Mouse (Mus musculus) A20 (cell line): ENCODE results near the gene Gm28035.
A peak's percentile ranks its signal among the peaks of the same experiment; 100 is the strongest.

Experiments used
- DNase-seq: peaks from one replicate; pipeline ENCODE4 v3.0.0-alpha.2; 2011; ENCODE audit warnings: low read depth, low spot score

Gm28035 gene

GRCm38 (mm10) chr2:30240267-30240666 is at the start of gene Gm28035:
Gm28035 (plus strand) TSS chr2:30240567.
- DNase-seq: no peak

DNA sequence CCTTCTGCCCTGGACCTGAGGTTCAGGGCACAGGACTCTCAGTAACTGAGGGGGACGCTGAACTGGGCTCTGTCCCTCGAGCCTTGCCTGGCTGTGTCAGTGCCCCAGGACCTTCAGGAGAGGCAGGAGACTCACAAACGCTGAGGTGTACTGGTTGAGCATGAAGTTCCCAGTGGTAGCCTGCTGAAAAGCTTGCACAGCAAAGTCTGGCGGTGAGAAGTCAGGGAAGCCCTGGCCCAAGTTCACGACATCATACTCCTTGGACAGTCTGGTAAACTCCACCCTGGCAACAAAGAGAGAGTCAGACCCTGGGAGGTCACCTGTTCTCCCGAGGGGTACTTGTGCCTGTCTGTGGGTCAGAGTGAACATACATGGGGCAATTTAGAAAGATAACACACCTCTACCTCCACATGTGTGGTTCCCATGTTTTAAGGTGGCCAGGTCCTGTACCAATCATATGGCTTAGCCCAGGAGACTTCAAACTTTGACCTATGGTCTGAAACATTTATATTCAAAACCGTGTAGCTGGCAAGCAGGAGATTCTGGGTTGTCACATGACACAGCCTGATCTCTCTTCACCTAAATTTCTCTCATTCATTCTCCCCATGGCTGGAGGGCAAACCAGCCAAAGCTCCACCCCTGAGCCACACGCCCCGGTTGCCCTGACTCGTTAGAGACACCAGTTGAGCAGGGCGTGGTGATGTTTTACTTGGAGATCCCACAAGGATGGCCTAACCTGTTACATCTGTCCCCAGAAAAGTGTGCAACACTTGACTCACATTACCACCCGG is 48.4 kb upstream of the Gm28035 start:
- DNase-seq: no peak

- DNase-seq: no peak
Measured at GRCm38 (mm10) chr2:30194656-30195055, 45.7 kb upstream of the Gm28035 start.

DNA sequence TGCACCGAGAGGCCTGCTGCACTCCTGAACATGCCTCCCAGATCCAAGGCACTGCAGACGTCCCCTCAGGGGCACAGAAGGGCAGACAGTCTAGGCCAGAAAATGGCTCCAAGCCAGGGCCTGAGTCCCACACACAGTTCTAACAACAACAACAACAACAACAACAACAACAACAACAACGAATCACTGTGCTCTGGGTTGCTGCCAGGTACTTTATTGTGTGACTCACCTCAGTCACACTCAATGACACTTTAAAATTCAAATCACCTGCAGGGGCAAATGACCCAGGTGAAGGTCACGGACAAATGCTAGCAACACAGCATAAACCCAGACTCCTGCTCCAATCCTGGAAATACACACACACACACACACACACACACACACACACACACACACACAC is 42.3 kb upstream of the Gm28035 start:
- DNase-seq: no peak

DNA sequence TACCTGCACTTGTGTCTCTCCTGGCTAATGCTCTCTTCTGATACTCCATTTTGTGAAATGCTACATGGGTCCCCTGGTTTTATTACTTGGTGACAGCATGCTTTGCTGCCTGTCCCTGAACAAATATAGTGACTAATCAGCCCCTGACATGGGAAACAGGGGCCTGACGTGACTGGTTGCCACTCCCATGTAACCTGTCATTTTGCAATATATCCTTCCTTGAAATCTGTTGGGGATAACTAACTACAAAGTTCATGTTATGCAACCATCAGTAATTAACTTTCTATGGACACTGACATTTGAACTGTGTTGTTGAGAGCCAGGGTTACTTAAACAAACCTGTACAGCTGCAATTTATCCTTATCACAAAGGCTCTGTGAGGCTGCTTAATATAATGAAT is 40.4 kb upstream of the Gm28035 start:
- no peak for DNase-seq

DNA sequence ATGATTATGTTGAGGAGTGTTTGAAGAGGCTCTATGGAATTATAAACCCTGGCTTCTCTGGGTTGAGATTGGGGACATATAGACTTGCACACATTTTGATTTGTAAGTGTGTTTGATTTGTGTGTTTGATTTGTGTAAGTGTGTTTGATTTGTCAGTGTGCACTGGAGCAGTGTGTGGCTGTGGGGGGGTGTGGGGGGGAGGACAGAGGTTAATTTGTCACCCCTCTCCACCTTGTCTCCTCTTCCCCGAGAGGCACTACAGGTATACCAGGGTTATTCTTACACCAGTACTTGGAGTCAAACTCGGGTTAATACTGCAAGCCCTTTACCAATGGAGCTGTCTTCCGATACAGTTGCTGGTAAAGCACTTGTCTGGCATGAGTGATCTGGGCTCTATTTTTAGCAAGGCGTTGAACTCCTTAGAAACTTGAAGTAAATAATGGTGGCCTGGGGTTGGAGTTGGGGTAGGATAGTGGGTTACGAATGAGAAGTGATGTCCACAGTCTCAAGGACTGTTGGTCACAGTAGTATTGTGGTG is 39.9 kb upstream of the Gm28035 start:
- DNase-seq: no peak

DNA sequence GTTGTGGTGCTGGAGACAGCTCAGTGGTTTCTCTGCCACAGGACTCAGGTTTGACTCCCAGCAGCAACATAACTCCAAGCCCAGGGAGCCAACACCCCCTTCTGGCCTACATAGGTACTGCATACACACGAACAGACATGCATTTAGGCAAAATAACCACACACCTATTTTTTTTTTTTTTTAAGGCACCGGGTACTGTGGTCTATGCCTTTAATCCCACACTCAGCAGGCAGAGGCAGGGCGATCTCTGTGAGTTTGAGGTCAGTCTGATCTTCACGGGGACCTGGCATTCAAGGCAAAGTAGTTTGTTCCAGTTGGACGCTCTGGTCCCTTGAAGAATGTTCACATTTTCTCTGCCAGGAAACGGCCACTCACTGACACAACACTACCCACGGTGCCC is 36.9 kb upstream of the Gm28035 start:
- DNase-seq: peak; percentile 77

- no peak for DNase-seq
Measured at GRCm38 (mm10) chr2:30205255-30205628, 35.1 kb upstream of the Gm28035 start.

- peak; percentile 96 for DNase-seq
Measured at GRCm38 (mm10) chr2:30205629-30206357, 34.6 kb upstream of the Gm28035 start, which contains the start of gene Kyat1. Kyat1 (minus strand) TSS chr2:30205847.

DNA sequence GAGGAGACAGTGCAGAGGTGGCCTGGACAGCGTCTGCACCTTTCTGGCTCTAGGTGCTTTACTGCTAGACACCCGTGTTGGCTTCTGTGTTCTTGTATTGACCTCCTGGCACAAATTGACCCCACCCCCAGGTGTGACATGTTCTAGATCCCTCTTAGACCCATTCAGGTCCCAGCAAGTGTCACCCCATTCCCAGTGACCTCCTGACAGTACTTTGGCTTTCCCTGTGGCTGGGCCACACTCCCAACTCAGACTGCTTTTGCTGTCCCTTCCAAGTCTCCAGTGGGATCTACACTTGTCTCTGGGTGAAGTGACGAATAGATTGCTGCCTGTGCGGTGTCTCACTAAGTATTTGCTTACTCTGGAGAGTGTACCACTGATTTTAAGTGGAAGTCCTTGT is 33.0 kb upstream of the Gm28035 start:
- no peak for DNase-seq

DNA sequence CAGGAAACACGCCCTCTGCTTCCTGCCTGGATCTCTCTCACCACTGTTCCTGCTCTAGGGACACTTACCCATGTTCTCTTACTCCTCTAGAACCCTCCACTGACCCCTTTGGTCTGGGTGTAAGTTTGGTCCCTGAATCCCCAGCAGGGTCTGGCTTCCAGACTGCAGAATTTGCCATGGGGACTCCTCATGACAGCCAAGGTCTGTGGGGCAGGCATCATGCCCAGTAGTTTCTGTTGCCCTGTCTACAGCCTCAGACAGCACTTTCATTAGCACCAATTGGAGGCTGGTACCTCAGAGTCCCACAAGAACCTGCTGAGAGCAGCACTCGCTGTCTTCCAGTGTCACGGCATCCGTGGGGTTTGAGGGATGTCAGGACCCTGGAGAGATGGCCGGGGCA is 32.5 kb upstream of the Gm28035 start:
- DNase-seq: no peak

- no peak for DNase-seq
Measured at GRCm38 (mm10) chr2:30211408-30212168, 28.8 kb upstream of the Gm28035 start.

- no peak for DNase-seq
Measured at GRCm38 (mm10) chr2:30212169-30212545, 28.2 kb upstream of the Gm28035 start.

- DNase-seq: no peak
Measured at GRCm38 (mm10) chr2:30212951-30213350, 27.4 kb upstream of the Gm28035 start.

- no peak for DNase-seq
Measured at GRCm38 (mm10) chr2:30214745-30215144, 25.6 kb upstream of the Gm28035 start.

DNA sequence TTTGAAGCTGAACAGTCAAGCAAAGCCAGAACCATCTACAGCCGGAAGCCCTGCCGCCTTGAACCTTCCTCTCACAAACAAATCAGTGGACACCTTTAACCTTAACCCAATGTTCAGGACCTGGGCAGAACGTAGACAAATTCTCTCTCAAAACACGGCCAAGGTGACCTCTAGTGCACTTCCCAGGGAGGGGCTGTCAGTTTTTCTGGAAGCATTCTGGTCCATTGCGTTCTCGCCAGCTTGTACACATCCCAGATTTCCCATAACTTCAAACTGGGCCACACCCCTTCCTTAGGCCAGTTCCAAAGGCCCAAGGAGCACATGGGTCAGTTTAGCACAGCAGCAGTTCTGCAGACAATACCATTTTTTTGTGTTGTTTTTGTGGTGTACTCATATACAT is 24.9 kb upstream of the Gm28035 start:
- no peak for DNase-seq

GRCm38 (mm10) chr2:30216293-30216692 is 24.1 kb upstream of the Gm28035 start:
- no peak for DNase-seq

DNA sequence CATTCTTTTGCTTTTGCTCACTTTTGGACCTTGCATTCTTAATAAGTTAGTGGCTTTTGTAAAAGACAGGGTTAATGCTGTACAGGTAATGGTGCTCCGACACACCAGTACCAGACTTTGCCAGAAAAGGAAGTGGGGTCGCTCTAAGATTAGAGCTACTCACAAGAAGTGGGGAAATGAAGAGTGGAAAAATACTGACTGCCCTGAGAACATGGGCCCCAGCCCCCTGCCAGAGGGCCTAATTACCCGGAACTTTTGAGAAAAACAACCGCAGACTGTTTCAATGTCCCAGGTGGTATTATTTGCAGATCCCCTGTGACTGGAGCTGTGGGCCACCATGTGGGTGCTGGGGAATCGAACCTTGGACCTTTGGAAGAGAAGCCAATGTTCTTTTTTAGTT is 4.8 kb upstream of the Gm28035 start:
- DNase-seq: no peak

DNA sequence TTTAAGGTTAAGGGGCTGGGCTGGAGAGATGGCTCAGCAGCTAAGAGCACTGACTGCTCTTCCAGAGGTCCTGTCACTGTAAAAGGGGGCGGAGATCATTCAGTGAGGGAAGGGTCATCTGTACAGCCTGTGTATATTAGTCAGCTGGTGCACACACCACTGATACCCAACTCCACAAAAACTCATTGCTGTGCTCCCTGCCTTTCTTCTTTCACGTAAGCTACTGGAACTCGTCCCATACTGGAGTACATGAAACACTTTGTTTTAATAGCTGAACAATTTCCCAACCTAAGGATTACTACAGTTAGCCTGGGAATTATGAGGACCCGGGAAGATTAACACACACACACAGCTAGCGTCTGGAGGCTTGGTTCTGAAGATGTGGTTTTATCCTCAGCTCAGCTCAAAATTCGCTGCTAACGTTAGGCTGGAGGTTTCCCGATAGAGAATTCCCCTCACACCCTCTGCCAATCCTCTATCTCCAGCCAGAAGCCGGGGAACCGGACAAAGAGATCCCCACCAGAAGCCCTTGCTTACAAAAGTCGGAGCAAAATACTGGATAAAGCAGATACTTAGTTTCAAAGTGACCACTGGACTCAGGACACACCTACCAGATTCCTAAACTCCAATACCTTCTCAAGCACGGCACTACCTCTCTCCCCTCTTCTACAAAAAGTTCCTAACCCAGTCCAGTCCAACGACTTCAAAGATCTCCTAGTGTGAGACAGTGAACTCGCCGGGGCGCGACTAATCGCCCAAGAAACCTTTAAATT is 3.8 kb upstream of the Gm28035 start:
- peak; percentile 48 for DNase-seq

- peak; percentile 99 for DNase-seq
Measured at GRCm38 (mm10) chr2:30237199-30237880, 3.0 kb upstream of the Gm28035 start, which contains the start of gene Lrrc8a. Lrrc8a (plus strand) TSS chr2:30237715.

DNA sequence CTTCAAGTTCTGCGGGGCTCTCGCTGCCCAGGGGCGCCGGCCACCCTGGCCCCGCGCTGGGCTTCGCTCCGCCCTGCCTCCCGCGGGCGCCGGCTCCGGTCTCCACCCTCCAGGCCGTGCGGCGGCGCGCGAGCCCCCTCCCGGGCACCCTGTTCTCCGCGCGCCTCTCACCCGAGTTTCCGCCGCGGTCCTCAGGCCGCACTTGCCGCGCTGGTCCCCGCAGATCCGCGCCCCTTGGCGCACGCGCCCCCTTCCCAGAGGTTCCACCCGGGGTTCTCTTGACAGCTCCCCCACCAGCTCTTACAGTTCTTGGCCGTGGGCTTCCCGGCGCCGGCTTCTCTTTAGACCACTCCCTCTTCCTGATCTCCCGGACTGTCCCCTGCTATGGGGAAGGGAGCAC is 2.5 kb upstream of the Gm28035 start:
- DNase-seq: no peak
